Mouse (Mus musculus): ENCODE results near the gene Ppme1.
A peak's percentile ranks its signal among the peaks of the same experiment; 100 is the strongest.

Gene Ppme1

DNA sequence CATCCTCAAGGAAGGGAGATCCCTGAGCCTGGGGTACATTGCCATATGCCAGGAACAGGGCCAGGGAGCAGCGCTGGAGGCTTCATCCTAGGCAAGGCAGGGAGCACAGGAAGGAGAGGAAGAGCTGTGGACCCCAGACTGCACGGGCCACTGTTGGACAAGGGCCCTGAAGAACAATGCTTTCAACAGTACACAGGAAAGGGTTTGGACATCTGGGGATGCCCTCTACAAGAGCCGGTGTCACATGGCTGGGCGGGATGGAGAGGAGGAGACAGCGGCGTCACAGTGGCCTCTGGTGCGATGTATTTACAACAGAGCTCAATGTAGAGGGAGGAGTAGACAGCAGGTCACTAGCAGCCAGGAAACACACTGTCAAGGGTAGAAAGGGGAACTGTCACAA, 44.6 kb downstream of the Ppme1 start:
- DNase-seq (ENCODE audit: low read depth, low spot score), result no peak

DNA sequence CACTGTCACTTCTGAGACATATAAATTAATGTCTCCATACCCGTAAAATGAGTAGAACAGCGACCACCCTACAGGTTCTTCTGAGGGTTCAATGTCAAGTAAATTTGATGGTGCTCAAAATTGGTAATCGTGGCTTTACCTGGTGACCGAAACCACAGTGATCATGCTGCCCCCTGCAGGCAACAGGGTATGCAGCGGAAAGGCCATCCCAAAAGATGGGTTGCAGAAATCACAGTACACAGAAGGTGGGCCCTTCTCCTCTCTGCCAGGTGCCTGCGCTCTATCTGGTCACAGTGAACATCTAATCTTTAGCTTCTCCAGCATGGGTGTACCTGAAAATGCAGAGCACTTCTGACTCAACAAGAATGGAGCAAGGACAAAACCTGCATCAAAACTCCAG, 46.6 kb downstream of the Ppme1 start:
- DNase-seq (ENCODE audit: low read depth, low spot score), result no peak

DNA sequence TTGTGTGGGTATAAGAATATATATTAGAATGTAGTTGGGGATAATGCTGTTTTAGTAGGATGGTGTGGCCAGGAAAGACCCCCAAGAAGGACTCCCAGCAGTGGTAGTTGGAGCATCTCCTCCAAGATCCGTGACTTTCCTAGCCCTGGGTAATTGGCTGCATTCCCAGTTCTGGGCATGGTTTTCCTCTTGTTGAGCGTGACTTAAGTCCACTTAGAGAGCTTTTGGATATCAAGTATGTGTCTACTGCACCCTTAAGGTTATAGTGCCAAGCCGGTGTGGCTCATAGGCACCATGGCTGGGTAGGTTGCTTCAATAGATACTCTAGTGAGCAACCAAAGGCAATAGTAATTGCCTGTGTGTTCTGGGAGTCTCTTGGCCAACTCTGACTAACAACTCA, 48.4 kb downstream of the Ppme1 start:
- DNase-seq (ENCODE audit: low read depth, low spot score), result no peak

DNA sequence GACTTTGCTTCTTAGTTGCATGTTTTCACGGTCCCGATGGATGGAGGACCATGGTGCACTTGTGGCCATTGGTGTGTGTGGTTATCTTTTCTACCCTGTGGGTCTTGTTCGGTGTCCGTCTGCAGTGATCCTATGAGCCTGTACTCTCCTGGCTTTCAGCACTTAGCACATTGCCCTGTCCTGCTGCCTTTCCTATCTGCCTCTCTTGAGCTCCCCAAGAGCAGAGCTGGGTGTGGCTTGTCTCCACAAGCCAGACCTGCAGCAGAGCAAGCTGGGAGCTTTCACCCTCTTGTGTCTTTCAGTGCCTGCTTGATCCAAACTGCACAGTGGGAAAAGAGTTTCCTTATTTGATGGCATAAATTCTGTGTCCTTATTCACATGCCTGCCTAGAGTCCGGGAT, 54.6 kb downstream of the Ppme1 start:
- no peak for DNase-seq (ENCODE audit: low read depth, low spot score)

DNA sequence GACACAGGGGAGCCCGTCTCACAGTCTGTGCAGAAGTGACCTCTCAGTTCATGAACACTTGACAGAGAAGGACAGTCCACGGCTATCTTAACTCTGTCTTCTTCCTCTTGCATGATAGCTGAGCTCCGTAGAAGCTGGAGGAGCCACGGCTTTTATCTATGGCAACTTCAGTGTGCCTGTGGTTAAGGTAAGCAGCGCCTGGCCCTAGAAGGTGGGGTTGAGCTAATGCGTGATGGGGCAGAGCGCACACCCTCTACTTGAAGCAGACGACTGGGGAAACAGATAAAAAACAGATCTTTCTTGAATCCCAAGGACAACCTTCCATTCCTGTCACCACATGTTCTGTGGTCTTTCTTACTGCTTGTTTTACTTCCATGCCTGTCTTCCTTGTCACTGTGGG, 55.2 kb downstream of the Ppme1 start:
- no peak for DNase-seq (ENCODE audit: low read depth, low spot score)

DNA sequence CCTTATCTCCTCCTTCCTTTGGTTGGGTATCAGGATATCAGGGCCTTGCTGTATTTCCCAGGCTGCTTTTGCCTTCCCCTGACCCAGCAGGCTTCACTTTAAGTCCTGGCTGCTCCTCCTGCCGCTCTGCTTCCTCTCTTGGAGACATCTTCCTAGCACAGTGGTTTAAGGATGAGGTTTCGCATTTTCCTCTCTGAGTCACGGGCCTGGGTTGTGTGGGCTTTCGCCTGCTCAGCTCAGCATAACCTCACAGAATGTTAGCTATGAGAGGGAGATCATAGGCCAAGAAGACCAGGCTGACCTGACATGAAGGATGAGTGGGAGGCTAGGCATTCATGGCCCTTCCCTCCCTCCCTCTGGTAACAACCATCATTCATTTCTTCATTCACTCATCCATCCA, 59.4 kb downstream of the Ppme1 start:
- no peak for DNase-seq (ENCODE audit: low read depth, low spot score)

DNA sequence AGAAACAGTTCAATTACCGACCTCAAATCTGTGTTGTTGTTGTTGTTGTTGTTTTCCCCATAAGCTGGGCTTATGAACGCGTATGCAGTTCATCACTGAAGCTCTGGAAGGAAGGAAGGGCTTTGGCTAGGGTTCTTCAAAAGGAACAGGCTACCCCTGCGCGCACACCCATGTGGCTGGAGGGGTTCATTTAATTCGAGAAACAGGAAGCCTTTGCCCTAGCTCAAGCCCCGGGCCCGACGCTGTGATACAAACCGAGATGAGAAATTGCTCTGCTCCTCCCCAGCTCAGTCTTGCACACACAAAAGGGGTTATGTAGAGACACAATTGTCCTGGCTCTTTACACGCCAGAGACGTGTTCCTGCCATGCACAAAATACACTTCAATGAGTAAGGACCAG, 61.8 kb downstream of the Ppme1 start:
- no peak for DNase-seq (ENCODE audit: low read depth, low spot score)

DNA sequence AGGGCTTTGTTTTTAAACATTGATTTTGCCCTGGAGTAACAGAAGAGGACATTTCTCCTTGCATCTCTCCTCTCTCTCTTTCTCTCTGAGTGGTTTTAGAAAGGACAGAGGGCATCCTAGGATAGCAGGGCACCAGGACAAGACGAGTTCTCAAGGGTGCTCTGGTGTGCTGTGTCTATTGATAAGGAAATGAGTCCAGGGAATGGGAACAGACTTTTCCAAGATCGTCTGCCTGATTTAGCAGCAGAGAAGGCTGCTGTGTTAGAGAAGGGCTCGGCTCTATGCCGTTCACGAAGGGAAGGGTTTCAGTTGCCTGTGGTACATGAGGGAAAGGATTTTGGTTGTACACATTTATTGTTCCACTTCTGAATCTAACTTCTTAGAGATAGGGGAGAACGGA, 62.4 kb downstream of the Ppme1 start:
- DNase-seq (ENCODE audit: low read depth, low spot score), result no peak

DNA sequence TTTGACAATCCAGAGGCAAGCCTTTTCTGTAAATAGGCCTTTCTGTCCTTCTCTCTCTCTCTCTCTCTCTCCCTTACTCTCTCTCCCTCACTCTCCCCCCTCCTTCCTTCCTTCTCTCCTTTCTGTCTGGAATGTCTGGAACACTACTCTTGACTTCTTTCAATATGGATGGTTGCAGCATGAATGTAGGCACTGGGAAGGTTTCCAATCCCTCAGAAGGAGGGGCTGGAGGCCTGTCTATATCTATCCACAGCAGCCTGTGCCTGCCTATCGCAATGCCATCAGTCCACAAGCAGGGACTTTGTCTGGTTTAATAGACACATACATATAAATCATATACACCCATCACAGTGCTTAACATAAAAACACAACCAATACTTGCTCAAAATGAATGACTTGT, 62.9 kb downstream of the Ppme1 start:
- no peak for DNase-seq (ENCODE audit: low read depth, low spot score)

DNA sequence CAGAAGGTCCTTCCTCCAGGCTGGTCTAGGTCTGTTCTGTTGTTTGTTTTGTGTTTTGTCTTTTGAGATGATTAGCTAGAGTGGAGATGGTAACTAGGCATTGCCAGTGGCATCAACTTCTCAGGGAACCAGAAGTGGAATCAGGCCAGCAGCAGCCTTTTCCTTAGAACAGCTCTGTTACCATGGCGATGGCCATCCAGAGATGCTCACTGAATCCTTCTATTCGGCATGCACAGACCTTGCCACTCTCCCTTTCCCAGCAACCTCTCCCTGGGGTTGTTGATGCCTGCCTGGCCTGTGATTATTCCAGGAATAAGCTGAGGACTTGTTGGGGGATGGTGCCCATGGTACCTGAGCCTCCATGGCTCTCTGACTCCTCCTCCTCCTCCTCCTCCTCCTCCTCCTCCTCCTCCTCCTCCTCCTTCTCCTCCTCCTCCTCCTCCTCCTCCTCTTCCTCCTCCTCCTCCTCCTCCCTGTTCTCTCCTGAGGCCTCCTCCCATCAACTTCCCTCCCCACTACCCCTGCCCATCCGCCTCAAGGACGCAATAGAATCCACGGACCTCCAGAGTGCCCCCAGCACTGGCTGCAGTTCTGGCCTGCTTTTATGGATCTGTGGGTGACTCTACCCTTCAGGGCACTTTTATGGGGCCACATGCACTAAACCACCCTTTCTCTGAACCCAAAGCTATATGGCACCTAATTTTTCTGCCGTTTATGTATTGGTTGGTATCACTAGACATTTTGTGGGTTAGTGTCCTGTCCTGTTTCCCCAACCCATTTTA, 64.0 kb downstream of the Ppme1 start:
- DNase-seq (ENCODE audit: low read depth, low spot score), result no peak

DNA sequence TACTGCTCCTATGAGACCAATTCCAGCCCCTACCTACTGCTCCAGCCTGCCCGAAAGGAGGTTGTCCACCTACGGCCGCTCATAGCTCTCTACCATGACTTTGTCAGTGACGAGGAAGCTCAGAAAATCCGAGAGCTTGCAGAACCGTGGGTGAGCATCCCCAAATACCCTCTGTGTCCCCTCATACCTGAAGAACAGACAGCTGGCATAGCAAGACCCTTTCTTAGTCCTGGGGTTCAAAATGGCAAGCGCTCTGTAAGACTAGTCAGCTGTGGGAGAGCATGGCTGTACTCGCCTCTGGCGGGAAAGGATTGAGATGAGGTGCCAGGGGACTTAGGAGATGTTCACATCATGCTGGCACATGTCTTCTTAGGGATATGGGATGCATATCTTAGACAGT, 66.2 kb downstream of the Ppme1 start:
- DNase-seq (ENCODE audit: low read depth, low spot score), result no peak

DNA sequence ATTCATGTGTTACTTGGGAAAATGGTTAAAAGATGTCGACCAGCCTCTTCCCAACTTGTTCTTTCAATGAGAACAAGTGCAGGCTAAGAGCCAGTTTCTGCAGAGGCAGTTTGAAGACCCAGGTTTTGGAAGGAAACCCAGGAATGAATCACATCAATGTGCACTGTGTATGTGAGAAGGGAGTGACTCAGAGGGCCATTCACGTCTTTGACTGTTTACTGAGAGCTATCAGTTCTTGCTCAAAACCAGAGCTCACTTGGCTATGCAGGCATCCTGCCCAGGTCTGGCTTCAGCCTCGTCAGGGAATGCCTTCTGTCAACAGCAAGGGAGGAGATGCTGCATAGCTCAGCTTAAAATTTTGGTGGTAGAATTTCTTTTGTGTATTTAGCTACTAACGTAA, 69.8 kb downstream of the Ppme1 start:
- DNase-seq (ENCODE audit: low read depth, low spot score), result no peak

DNA sequence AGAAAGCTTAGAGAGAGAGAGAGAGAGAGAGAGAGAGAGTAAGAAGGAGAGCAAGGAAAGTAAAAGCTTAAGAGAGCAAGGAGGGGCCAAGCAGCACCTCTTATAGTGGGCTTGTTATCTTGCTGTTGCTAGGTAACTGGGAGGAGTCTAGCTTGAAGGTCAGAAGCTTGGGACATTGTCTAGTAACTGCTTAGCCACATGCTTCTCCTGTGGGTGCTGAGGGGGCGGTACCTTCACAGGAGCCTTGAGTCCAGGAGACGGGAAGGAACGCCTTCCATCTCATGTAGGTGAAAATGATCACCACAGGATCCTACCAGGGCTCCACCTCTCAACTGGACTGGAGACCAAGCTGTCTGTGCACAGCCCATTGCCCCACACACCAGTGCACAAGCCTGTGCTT, 70.7 kb downstream of the Ppme1 start:
- no peak for DNase-seq (ENCODE audit: low read depth, low spot score)

DNA sequence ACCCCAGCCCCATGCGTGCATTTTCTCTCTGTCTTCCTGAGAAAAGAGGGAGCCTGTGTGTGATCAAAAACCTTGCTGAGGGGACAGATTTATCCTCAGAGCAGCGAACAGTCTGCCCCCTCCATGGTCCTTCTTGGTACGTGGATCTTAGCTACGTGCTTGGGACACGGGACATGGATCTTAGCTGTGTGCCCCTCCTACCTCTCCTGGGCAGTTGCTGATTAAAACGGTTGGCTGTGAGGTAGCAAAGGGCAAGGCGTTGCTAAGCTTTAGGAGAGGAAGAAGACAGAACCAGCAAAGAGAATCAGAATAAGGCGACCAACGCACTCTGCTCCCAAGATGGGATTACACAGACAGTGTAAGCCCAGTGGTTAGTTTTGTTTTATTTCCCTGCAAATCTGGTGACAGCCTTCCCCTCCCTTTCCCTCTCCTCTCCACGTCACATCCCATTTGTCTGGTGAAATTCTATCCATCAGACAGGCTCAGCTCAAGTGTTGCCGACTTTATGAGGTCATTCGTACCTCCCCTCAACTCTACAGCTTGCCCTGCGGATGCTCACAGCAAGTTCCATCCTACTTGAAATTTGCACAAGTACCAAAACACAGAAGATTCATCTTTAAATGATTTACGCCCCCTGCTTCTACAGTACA, 73.1 kb downstream of the Ppme1 start:
- no peak for DNase-seq (ENCODE audit: low read depth, low spot score)

DNA sequence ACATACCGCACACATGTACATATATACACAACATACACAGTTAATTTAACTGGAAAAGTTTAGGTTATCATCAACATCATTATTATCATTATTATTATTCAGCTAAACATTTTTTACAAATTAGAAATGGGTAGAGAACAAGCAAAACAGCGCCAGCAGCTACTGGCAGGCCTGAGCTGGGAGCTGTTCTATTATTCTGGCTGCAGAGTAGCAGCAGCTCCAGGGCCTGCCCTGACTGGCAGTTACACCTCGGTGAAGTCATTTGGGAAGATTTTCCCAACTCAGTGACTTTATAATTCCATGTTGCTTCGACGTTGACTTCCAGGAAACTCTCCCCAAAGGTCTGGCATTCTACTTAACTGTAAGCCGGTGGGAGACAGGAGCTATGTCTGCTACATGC, 75.4 kb downstream of the Ppme1 start:
- no peak for DNase-seq (ENCODE audit: low read depth, low spot score)

DNA sequence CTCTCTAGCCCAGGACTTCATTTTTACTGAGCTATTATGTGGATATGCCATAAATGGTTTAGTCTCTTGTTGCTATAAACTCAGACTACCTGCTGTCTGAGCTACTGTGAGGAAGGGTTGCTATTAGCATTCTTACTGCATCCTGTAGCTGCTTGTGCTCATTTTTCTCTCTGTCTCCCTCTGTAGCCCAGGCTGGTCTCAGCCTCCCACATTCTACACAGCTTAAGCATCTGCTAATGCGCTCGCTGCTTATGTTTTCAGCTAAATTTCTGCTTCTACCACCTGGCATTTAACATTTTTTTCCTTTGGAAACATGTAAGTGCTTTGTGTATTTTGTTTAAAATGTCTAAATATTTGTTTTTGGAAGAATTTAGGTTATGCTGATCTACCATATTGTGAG, 76.4 kb downstream of the Ppme1 start:
- DNase-seq (ENCODE audit: low read depth, low spot score), result no peak

DNA sequence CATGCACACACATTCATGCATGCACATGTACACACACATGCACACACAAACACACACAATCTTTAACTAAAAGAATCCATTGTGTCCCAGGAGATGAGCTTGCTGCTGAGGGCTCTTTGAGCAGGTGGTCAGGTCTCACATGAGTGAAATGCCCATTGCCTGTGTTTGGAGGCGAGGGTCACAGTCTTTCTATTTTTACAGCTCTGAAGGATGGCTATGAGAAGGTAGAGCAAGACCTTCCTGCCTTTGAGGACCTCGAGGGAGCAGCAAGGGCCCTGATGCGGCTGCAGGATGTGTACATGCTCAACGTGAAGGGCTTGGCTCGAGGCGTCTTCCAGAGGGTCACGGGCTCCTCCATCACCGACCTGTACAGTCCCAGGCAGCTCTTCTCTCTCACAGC, 78.6 kb downstream of the Ppme1 start:
- no peak for DNase-seq (ENCODE audit: low read depth, low spot score)

DNA sequence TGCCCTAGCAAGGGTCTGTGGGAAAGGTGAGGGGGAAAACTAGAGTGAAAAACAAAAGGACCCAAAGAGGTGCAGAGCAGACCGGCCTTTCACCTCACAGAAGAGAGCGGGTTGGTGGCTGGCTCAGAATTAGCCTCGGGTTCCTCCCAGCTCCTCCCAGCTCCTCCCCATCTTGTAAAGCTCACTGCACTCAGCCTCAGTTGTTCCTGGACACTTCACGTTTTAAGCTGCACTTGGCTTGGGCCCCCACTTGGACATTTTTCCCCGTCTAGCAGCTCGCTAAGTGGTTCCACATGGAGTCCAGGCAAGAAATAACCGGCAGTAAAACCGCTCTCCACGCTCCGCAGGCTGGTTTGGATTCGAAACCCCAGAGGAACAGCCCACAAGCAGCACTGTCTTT, 83.5 kb downstream of the Ppme1 start:
- no peak for DNase-seq (ENCODE audit: low read depth, low spot score)

DNA sequence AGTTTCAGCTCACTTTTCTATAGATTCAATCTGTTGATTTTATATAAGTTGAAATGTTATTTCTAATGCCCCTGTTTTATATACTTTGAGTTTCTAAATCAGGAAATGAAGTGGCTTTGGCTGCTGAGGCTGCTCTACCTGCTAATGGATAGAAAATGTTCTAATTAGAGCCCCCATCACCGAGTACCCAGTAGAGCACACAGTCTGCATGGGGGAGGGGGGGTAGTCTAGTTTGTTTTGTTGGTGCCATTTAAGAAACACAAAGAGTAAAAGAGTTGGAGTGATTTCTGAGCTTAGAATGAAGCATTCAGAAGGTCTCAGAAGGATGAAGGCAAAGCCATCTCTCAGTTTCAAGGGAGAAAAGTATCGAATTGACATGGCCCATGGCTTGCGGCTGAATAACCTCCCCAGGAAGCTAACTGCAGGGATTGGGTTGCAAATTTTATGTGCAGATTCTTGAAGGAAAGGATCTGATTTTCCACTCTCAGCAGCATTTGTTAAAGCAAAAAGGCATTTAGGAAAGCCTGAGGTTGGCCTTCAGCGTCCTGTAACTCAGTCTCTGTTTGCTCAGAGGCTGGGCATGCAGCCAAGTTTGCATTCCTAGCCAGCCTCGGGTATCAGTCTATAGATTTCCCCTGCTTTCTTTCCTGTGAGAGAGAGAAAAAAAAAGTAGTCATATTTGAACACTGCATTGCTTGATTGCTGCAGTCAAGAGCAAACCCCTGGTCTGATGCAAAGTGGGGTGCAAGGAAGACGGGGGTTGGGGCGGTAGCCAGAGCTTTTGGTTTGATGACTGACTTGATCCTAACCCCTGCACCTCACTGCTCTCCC, 84.1 kb downstream of the Ppme1 start:
- no peak for DNase-seq (ENCODE audit: low read depth, low spot score)

DNA sequence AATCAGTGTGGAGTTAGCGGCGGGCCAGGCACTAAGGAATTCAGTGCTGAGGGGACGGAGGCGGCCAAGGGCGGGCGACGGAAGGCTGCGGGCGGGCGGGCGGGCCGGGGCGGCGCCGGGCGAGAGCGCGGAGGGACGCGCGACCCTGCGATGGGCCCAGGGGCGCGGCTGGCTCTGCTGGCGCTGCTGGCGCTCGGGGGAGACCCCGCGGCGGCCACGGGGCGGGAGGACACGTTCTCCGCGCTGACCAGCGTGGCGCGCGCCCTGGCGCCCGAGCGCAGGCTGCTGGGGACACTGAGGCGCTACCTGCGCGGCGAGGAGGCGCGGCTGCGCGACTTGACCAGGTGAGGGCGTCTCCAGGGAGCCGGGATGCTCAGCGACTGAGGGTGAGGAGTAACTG, 86.7 kb downstream of the Ppme1 start, which contains the start of gene P4ha3:
Gene P4ha3, plus strand, starts transcription at position 138 of the 400 bp plus-strand sequence.
- DNase-seq (ENCODE audit: low read depth, low spot score), result no peak

DNA sequence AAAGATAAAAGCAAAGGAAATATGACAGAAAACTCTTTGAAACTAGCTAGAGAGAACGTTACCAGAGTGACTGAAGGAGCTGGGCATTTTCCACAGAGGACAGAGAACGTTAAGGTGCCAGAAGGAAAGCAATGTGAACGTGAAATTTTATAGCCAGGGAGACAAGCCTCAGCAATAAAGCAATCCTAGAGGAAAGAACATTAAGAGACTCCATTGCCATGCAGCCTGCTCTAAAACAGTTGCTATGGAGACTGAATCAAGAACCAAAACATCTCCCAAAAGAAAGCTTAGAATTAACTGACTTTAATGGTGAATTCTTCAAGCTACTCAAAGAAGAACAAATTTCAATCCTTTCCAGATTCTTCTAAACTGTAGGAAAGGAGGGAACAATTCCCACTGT, 88.8 kb downstream of the Ppme1 start:
- DNase-seq (ENCODE audit: low read depth, low spot score), result no peak

DNA sequence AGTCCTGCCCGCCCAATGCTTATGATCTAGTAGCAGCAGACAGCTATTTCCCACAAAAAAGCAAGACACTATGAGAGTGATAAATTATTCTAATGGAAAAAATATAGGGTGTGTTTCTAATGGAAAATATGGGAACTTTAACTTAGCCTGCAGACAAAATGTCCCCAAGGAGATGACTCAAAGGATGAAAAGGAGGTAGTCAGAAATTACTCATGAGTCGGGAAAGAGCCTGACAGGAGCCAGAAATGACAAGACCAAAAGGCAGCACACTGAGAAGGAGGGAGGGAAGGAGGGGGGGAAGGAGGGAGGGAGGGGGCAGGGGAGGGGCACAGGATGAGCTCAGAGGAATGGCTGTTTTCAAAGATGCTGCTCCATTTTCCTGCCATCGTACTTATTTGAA, 90.5 kb downstream of the Ppme1 start:
- no peak for DNase-seq (ENCODE audit: low read depth, low spot score)

DNA sequence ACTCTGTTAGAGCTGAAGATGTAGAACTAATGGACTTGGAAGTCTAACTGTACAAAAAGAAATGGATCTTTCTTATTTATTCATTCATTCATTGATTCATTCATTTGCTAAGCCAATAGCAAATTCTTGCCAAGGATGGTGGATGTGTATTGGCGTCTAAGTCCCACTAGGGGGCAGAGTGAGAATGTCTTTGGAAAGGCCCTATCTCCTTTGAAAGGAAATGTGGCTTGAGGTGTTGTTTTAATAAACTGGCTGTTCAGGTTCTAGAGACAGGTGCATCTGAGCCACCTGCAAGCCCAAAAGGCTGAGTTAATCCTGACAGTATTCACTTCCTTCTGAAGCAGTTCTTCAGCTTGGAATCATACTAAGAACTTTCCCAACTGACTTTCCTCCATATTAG, 92.3 kb downstream of the Ppme1 start:
- DNase-seq (ENCODE audit: low read depth, low spot score), result peak; percentile 44
